Mouse (Mus musculus) pancreas, adult 10 weeks (tissue): ENCODE measurements around the gene Slc25a35. TPM values are rescaled to one million over a fixed set of nuclear protein-coding genes. Genes with fewer than 3 reads are reported as not detected.

Experiments used
- polyA plus RNA-seq: library from polyadenylated mRNA; stranded (reverse); fragments of 350-450 nt; fragmentation: Illumina TruSeq; extraction: RNeasy Lipid Tissue Mini Kit (QIAGEN cat#74804); gene quantifications from one replicate; pipeline ENCODE4 v1.2.3, GENCODE M21; 2015; ENCODE audit warnings: low read depth, low replicate concordance; ENCODE audit not compliant: insufficient read depth

Slc25a35 gene
- polyA plus RNA-seq: 3.7 TPM

GRCm38 (mm10) chr11:68967337-68968282 lies at the start of gene Slc25a35:
Slc25a35 (plus strand) TSS chr11:68968131.

GRCm38 (mm10) chr11:68926981-68927380 lies 41.0 kb upstream of the Slc25a35 start, which contains the start of gene Odf4:
Odf4 (minus strand) TSS chr11:68927081.

GRCm38 (mm10) chr11:68957308-68957707 lies 10.6 kb upstream of the Slc25a35 start, which contains the start of gene Arhgef15:
Arhgef15 (minus strand) TSS chr11:68957480.

GRCm38 (mm10) chr11:68975085-68975484 lies 7.2 kb downstream of the Slc25a35 start, which contains the start of gene Rangrf:
Rangrf (minus strand) TSS chr11:68975185.

GRCm38 (mm10) chr11:69008182-69009121 lies 40.5 kb downstream of the Slc25a35 start, which contains the start of gene Pfas:
Pfas (minus strand) TSS chr11:69008460.

GRCm38 (mm10) chr11:69015644-69016441 lies 47.9 kb downstream of the Slc25a35 start, which contains the start of gene Ctc1:
Ctc1 (plus strand) TSS chr11:69015911.

Other genes starting within 250 kb of the Slc25a35 start
- 16.8 TPM for gene Ndel1, start 96.3 kb upstream of the Slc25a35 start, polyA plus RNA-seq
- gene Rnf222, start 79.6 kb upstream of the Slc25a35 start, polyA plus RNA-seq: not detected
- gene Rpl26, start 66.5 kb upstream of the Slc25a35 start, polyA plus RNA-seq: 860 TPM
- not detected for gene Odf4, start 41.0 kb upstream of the Slc25a35 start, polyA plus RNA-seq
- 13.4 TPM for gene Arhgef15, start 10.7 kb upstream of the Slc25a35 start, polyA plus RNA-seq
- 9.3 TPM for gene Rangrf, start 7.1 kb downstream of the Slc25a35 start, polyA plus RNA-seq
- 3.6 TPM for gene Pfas, start 40.3 kb downstream of the Slc25a35 start, polyA plus RNA-seq
- gene Ctc1, start 47.8 kb downstream of the Slc25a35 start, polyA plus RNA-seq: 9.8 TPM
- gene Aurkb, start 77.5 kb downstream of the Slc25a35 start, polyA plus RNA-seq: not detected
- 1.9 TPM for gene Borcs6, start 91.6 kb downstream of the Slc25a35 start, polyA plus RNA-seq
- 12.6 TPM for gene Tmem107, start 102.7 kb downstream of the Slc25a35 start, polyA plus RNA-seq
- gene Vamp2, start 120.4 kb downstream of the Slc25a35 start, polyA plus RNA-seq: 45.5 TPM
- gene Per1, start 127.1 kb downstream of the Slc25a35 start, polyA plus RNA-seq: 11.2 TPM
- gene Hes7, start 152.3 kb downstream of the Slc25a35 start, polyA plus RNA-seq: not detected
- not detected for gene 9130213A22Rik, start 154.5 kb downstream of the Slc25a35 start, polyA plus RNA-seq
- gene Aloxe3, start 157.8 kb downstream of the Slc25a35 start, polyA plus RNA-seq: not detected
- gene Alox12b, start 188.9 kb downstream of the Slc25a35 start, polyA plus RNA-seq: not detected
- not detected for gene Alox8, start 229.7 kb downstream of the Slc25a35 start, polyA plus RNA-seq